Mouse (Mus musculus): ENCODE measurements around the gene Tead1. TPM values are rescaled to one million over a fixed set of nuclear protein-coding genes. Genes with fewer than 3 reads are reported as not detected.

Tead1 gene
- 1.4 and 2.1 TPM in 2 replicates for polyA plus RNA-seq (2015; fragmentation: Nextera tagmentation; extraction: Ambion mirVana)

DNA sequence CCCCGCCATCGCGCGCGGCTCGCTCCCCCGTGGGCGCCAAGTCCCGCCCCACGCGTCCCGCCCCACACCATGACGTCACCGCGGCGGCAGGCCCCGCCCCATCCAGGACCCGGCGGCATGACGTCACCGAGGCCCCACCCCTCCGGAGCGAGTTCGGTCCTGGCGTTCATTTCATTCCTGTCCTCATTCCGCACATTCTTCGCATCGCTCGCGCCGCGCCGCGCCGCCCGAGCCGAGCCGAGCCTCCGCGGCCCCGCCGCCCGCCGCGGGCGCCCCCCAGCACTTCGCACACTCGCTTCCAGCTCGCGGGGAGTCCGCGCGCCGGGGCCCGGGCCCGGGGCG lies at the start of gene Tead1:
Gene Tead1 (plus strand): TSS at position 148 of the 342 bp plus-strand sequence.
- Histone ChIP-seq H3K4me2 (ENCODE audit: low read depth, low read length) (peak within 1 kb of the TSS; percentile 72), H3K27me3 (ENCODE audit: insufficient read depth, low read length) (peaks cover 27% of the 10 kb centered on the region), H3K4me3 (ENCODE audit: low read depth, low read length) (peak within 1 kb of the TSS; percentile 64), H3K9ac (replicated peaks) (peak within 1 kb of the TSS; percentile 71), H3K4me1 (ENCODE audit: insufficient read depth) (no peaks in the 10 kb centered on the region), H3K9me3 (ENCODE audit: low read length) (no peaks in the 10 kb centered on the region), H3K36me3 (replicated peaks; ENCODE audit: insufficient read depth, low read length) (no peaks in the 10 kb centered on the region), H3K27ac (ENCODE audit: low read depth) (peak within 1 kb of the TSS; percentile 87)
- DNase-seq: peak; percentile 90
- WGBS (ENCODE audit: insufficient replicate concordance): 2% methylated on average over 24 of the region's 57 CpGs
- peak; percentile 85 for ATAC-seq
- TF ChIP-seq CTCF (IDR thresholded peaks at IDR 0.05; ENCODE audit: low read depth) (no peak), EP300 (IDR thresholded peaks at IDR 0.05; ENCODE audit: low read depth) (no peak)

DNA sequence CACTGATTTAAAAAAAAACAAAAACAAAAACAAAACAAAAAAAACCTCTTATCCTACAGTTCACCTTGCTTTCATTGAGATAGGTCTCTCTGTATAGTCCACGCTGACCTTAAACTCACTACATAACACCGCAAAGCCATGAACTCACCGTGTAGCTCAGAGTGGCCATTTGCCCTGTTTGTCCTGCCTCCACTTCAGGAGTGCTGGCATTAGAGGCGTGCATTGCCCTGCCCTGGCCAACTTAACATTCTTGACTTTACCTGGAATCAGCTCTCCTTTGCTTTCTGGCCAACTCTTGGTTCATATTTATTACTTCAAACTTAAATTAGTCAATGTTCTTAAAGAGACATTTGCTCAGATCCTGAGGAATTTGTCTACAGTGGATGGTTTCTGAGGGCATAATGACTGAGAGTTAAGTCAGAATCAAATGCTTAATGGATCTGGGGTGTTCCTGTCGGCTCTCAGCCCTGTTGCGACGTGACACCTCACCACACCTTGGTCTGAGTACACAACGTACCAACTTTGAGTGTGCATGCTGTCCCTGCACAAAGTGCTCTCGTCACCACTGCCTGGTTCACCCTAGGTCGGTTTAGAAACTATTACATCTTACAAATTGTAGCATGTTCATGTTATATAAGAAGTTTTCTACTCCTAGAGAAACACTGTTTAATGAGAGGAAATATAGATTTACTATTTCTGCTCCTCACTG lies 44.5 kb upstream of the Tead1 start:
- WGBS (ENCODE audit: insufficient replicate concordance): 79% methylated on average over 10 of the region's 10 CpGs
- Histone ChIP-seq H3K9me3 (ENCODE audit: low read length) (no peaks in the 10 kb centered on the region), H3K27ac (ENCODE audit: low read depth) (no peak overlapping the region), H3K4me3 (ENCODE audit: low read depth, low read length) (no peak overlapping the region), H3K9ac (replicated peaks) (no peak overlapping the region), H3K27me3 (ENCODE audit: insufficient read depth, low read length) (no peaks in the 10 kb centered on the region), H3K4me1 (ENCODE audit: insufficient read depth) (no peaks in the 10 kb centered on the region), H3K36me3 (replicated peaks; ENCODE audit: insufficient read depth, low read length) (no peaks in the 10 kb centered on the region), H3K4me2 (ENCODE audit: low read depth, low read length) (no peak overlapping the region)
- ATAC-seq (no peak), DNase-seq (no peak)
- TF ChIP-seq EP300 (IDR thresholded peaks at IDR 0.05; ENCODE audit: low read depth): peak; percentile 53; the same call in 1 of the 2 replicates
- TF ChIP-seq CTCF (IDR thresholded peaks at IDR 0.05; ENCODE audit: low read depth): no peak

DNA sequence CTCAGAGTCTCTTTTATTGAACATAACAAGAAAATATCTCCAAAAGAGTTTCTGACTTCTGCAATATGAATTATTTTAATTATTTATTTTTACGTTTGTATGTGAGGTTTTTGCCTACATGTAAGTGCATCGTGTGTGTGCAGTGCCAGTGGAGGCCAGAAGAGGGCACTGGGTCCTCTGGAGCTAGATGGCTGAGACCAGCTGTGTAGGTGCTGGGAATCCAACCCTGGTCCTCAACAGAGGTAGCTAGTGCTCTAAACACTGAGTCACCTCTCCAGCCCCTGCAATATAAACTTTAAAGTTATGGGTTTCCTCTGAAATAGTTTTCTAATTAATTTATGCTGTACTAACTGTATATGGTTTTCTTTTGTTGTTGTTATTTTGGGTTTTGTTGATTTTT lies 43.2 kb upstream of the Tead1 start:
- Histone ChIP-seq H3K9me3 (ENCODE audit: low read length) (no peaks in the 10 kb centered on the region), H3K9ac (replicated peaks) (no peak overlapping the region), H3K4me1 (ENCODE audit: insufficient read depth) (no peaks in the 10 kb centered on the region), H3K27me3 (ENCODE audit: insufficient read depth, low read length) (no peaks in the 10 kb centered on the region), H3K36me3 (replicated peaks; ENCODE audit: insufficient read depth, low read length) (no peaks in the 10 kb centered on the region), H3K27ac (ENCODE audit: low read depth) (no peak overlapping the region), H3K4me3 (ENCODE audit: low read depth, low read length) (no peak overlapping the region), H3K4me2 (ENCODE audit: low read depth, low read length) (no peak overlapping the region)
- 85% methylated on average over 2 of the region's 2 CpGs for WGBS (ENCODE audit: insufficient replicate concordance)
- no peak for DNase-seq
- no peak for ATAC-seq
- no peak for TF ChIP-seq CTCF (IDR thresholded peaks at IDR 0.05; ENCODE audit: low read depth)
- TF ChIP-seq EP300 (IDR thresholded peaks at IDR 0.05; ENCODE audit: low read depth): no peak

DNA sequence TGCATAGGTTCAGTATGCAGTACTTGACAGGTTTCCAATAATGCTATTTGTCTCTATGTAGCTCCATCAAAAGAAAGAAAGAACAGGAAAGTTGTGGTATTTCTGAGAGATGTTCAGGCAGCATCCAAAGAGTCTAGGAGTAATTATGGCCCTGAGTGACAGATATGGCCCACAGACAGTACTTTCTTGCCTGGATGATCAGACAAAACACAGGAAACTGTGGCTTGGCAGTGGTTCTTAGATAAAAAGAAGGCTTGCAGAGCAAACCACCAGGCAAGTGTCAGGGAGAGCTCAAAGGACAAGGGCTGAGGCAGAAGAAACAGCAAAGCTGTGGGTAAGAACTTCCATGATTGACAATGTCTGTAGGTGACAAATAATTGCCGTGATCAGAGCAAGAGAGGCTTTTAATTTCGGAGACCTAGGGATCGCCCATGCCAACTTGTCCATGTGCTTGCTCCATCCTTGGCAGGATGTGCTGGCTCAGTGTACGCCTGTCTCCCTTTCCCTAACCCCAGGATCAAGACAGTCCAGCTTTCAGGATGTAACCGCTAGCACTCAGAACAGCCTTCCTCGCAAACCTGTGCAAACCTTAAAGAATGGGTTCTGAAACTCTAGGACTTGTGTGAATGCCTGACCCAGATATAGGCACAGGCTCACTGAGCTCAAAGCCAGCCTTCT lies 35.1 kb upstream of the Tead1 start:
- DNase-seq (no peak), ATAC-seq (peak; percentile 15; the same call in 1 of the 2 replicates)
- Histone ChIP-seq H3K4me3 (ENCODE audit: low read depth, low read length) (no peak overlapping the region), H3K9ac (replicated peaks) (no peak overlapping the region), H3K4me1 (ENCODE audit: insufficient read depth) (no peaks in the 10 kb centered on the region), H3K9me3 (ENCODE audit: low read length) (no peaks in the 10 kb centered on the region), H3K27ac (ENCODE audit: low read depth) (no peak overlapping the region), H3K36me3 (replicated peaks; ENCODE audit: insufficient read depth, low read length) (no peaks in the 10 kb centered on the region), H3K4me2 (ENCODE audit: low read depth, low read length) (no peak overlapping the region), H3K27me3 (ENCODE audit: insufficient read depth, low read length) (no peaks in the 10 kb centered on the region)
- TF ChIP-seq CTCF (IDR thresholded peaks at IDR 0.05; ENCODE audit: low read depth): no peak
- no peak for TF ChIP-seq EP300 (IDR thresholded peaks at IDR 0.05; ENCODE audit: low read depth)
- WGBS (ENCODE audit: insufficient replicate concordance): 61% methylated on average over 6 of the region's 6 CpGs

DNA sequence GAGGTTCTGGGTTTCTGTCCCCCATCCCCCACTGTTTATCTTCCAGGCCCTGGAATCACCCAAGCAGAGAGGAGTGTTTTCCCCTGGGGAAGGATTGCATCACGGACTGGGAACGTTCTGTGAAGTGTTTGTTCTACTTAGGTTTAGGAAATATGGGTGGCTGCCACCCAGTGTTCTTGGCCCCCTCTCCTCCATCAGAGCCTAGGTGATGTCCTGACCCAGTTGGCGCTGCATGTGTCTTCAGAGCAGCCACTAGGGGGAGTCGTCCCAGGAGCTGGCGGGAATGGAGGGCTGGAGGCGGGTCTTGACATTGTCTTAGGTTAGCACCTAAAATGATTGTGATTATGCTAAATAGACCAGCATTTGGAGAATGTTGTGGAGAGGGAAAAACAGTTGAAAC lies 34.4 kb upstream of the Tead1 start:
- Histone ChIP-seq H3K9ac (replicated peaks) (no peak overlapping the region), H3K27ac (ENCODE audit: low read depth) (no peak overlapping the region), H3K36me3 (replicated peaks; ENCODE audit: insufficient read depth, low read length) (no peaks in the 10 kb centered on the region), H3K9me3 (ENCODE audit: low read length) (no peaks in the 10 kb centered on the region), H3K4me3 (ENCODE audit: low read depth, low read length) (no peak overlapping the region), H3K4me1 (ENCODE audit: insufficient read depth) (no peaks in the 10 kb centered on the region), H3K4me2 (ENCODE audit: low read depth, low read length) (no peak overlapping the region), H3K27me3 (ENCODE audit: insufficient read depth, low read length) (no peaks in the 10 kb centered on the region)
- ATAC-seq: peak; percentile 77
- TF ChIP-seq EP300 (IDR thresholded peaks at IDR 0.05; ENCODE audit: low read depth) (peak; percentile 83), CTCF (IDR thresholded peaks at IDR 0.05; ENCODE audit: low read depth) (peak; percentile 29)
- WGBS (ENCODE audit: insufficient replicate concordance): 70% methylated on average over 6 of the region's 6 CpGs
- peak; percentile 23 for DNase-seq

DNA sequence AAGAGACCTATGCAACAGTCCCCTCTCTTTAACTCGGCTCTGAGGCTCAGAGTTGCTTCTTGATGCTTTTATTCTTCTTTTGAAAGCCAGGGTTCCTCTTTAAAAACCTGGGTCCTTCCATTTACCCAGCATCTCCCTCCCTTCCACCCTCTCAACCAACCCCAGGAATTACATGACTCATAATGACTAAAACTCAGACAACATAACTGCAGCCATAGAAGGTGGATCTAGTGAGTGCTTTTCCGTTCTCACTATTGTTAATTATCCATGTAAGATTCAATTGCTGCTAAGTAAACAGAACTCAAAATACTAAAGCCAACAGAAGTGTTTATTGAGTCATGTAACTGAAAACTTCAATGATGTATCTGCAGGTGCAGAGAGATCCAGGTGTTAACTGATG lies 33.4 kb upstream of the Tead1 start:
- 66% methylated on average over 2 of the region's 2 CpGs for WGBS (ENCODE audit: insufficient replicate concordance)
- Histone ChIP-seq H3K27me3 (ENCODE audit: insufficient read depth, low read length) (no peaks in the 10 kb centered on the region), H3K4me3 (ENCODE audit: low read depth, low read length) (no peak overlapping the region), H3K27ac (ENCODE audit: low read depth) (no peak overlapping the region), H3K9me3 (ENCODE audit: low read length) (no peaks in the 10 kb centered on the region), H3K36me3 (replicated peaks; ENCODE audit: insufficient read depth, low read length) (no peaks in the 10 kb centered on the region), H3K4me2 (ENCODE audit: low read depth, low read length) (no peak overlapping the region), H3K9ac (replicated peaks) (no peak overlapping the region), H3K4me1 (ENCODE audit: insufficient read depth) (no peaks in the 10 kb centered on the region)
- TF ChIP-seq CTCF (IDR thresholded peaks at IDR 0.05; ENCODE audit: low read depth) (no peak), EP300 (IDR thresholded peaks at IDR 0.05; ENCODE audit: low read depth) (no peak)
- ATAC-seq (no peak), DNase-seq (no peak)

All from liver, postnatal 0 days (tissue).